Mouse (Mus musculus) frontal cortex, postnatal 10 days (tissue): Measurements from ENCODE around the gene Ifna5.
"Not testable (repeated sequence)": the region's sequence is repeated elsewhere in the genome, so short reads cannot be mapped to it uniquely, and the experiment has no call there.

Experiments used
- DNase-seq, 2 experiments: peaks; one replicate each; pipeline ENCODE4 v3.0.0; 2022; ENCODE audit warnings: low spot score in 2 of 2, mixed read lengths in 1 of 2

Ifna5 gene

GRCm38 (mm10) chr4:88835225-88835624, at the start of gene Ifna5:
Ifna5 (plus strand) TSS chr4:88835525.
- DNase-seq = not testable (repeated sequence)

GRCm38 (mm10) chr4:88788402-88788801, 46.9 kb upstream of the Ifna5 start, which contains the start of gene Gm13277:
Gm13277 (plus strand) TSS chr4:88788632.
- peak; percentile 33 to 59 for DNase-seq

GRCm38 (mm10) chr4:88791250-88791649, 44.1 kb upstream of the Ifna5 start, which contains the start of gene Gm13278:
Gm13278 (plus strand) TSS chr4:88791550.
- not testable (repeated sequence) for DNase-seq

GRCm38 (mm10) chr4:88793936-88794675, 41.2 kb upstream of the Ifna5 start, which contains the start of gene Gm13275:
Gm13275 (plus strand) TSS chr4:88794487.
- DNase-seq = peak; percentile 66

GRCm38 (mm10) chr4:88797097-88797496, 38.2 kb upstream of the Ifna5 start, which contains the start of gene Gm13279:
Gm13279 (plus strand) TSS chr4:88797397.
- DNase-seq = not testable (repeated sequence)

GRCm38 (mm10) chr4:88799365-88799764, 36.0 kb upstream of the Ifna5 start, which contains the start of gene Gm13285:
Gm13285 (plus strand) TSS chr4:88799665.
- not testable (repeated sequence) for DNase-seq

GRCm38 (mm10) chr4:88802954-88803353, 32.4 kb upstream of the Ifna5 start, which contains the start of gene Gm13287:
Gm13287 (plus strand) TSS chr4:88803254.
- DNase-seq = not testable (repeated sequence)

- not testable (repeated sequence) for DNase-seq
These were observed 30.1 kb upstream of the Ifna5 start, which contains the start of gene Gm13288 for GRCm38 (mm10) chr4:88805231-88805630. Gm13288 (plus strand) TSS chr4:88805531.

GRCm38 (mm10) chr4:88805761-88806160, 29.6 kb upstream of the Ifna5 start:
- DNase-seq = not testable (repeated sequence)

GRCm38 (mm10) chr4:88815928-88816327, 19.4 kb upstream of the Ifna5 start, which contains the start of gene Ifna7:
Ifna7 (plus strand) TSS chr4:88816228.
- DNase-seq = no peak

GRCm38 (mm10) chr4:88819659-88820058, 15.7 kb upstream of the Ifna5 start, which contains the start of gene Ifna11:
Ifna11 (plus strand) TSS chr4:88819959.
- DNase-seq = no peak

GRCm38 (mm10) chr4:88822995-88823394, 12.3 kb upstream of the Ifna5 start:
- DNase-seq = no peak

GRCm38 (mm10) chr4:88827116-88827515, 8.2 kb upstream of the Ifna5 start, which contains the start of gene Ifna6:
Ifna6 (plus strand) TSS chr4:88827416.
- DNase-seq = not testable (repeated sequence)

GRCm38 (mm10) chr4:88830523-88830922, 4.8 kb upstream of the Ifna5 start:
- peak in 1 of 2 experiments; percentile 18 for DNase-seq

GRCm38 (mm10) chr4:88838828-88839227, 3.5 kb downstream of the Ifna5 start:
- DNase-seq = no peak

GRCm38 (mm10) chr4:88840058-88840457, 4.7 kb downstream of the Ifna5 start:
- DNase-seq = no peak

GRCm38 (mm10) chr4:88841438-88841911, 6.2 kb downstream of the Ifna5 start, which contains the start of gene Ifna4:
Ifna4 (plus strand) TSS chr4:88841861.
- no peak for DNase-seq

- DNase-seq = no peak
These were observed 10.0 kb downstream of the Ifna5 start for GRCm38 (mm10) chr4:88845334-88845733.

- no peak for DNase-seq
These were observed 14.4 kb downstream of the Ifna5 start, which contains the start of gene Ifna1 for GRCm38 (mm10) chr4:88849698-88850097. Ifna1 (plus strand) TSS chr4:88850087.

- DNase-seq = no peak
These were observed 15.9 kb downstream of the Ifna5 start for GRCm38 (mm10) chr4:88851026-88851763.

- DNase-seq = no peak
These were observed 23.9 kb downstream of the Ifna5 start for GRCm38 (mm10) chr4:88859214-88859613.

GRCm38 (mm10) chr4:88863309-88863708, 28.0 kb downstream of the Ifna5 start:
- DNase-seq = no peak
